Mouse (Mus musculus) myocyte (in vitro differentiated cells): ENCODE results near the gene Gm45062.

Experiments
- CEBPB ChIP-seq: IDR thresholded peaks from 2 replicates; pipeline ENCODE4 v1.6.1; 2011; ENCODE audit warnings: mild to moderate bottlenecking, moderate library complexity; ENCODE audit not compliant: poor library complexity, insufficient read depth, severe bottlenecking
- MAX ChIP-seq: IDR thresholded peaks from one replicate; pipeline ENCODE4 v1.6.1; 2011; ENCODE audit warnings: low read depth, mild to moderate bottlenecking, control low read depth
- MYOD1 ChIP-seq, 3 experiments: IDR thresholded peaks; one replicate each; pipeline ENCODE4 v1.6.1; 2011; ENCODE audit warnings: control low read depth in 2 of 3, low read depth in 2 of 3, mild to moderate bottlenecking in 2 of 3, moderate library complexity in 1 of 3; ENCODE audit not compliant: insufficient read length in 2 of 3, control insufficient read depth in 1 of 3
- POLR2A ChIP-seq: IDR thresholded peaks from one replicate; pipeline ENCODE4 v1.6.1; 2011; ENCODE audit warnings: low read depth, mild to moderate bottlenecking, control low read depth, moderate library complexity; ENCODE audit not compliant: insufficient read length
- POLR2AphosphoS2 ChIP-seq: IDR thresholded peaks from one replicate; pipeline ENCODE4 v1.6.1; 2011; ENCODE audit warnings: low read depth, control low read depth; ENCODE audit not compliant: insufficient read length
- REST ChIP-seq: IDR thresholded peaks from one replicate; pipeline ENCODE4 v1.6.1; 2011; ENCODE audit warnings: mild to moderate bottlenecking, control low read depth, moderate library complexity; ENCODE audit not compliant: insufficient read depth, insufficient read length
- SRF ChIP-seq: IDR thresholded peaks from one replicate; pipeline ENCODE4 v1.6.1; 2011; ENCODE audit warnings: low read depth; ENCODE audit not compliant: control insufficient read depth, insufficient read length
- TCF12 ChIP-seq: IDR thresholded peaks from one replicate; pipeline ENCODE4 v1.6.1; 2011; ENCODE audit warnings: mild to moderate bottlenecking, control low read depth; ENCODE audit not compliant: poor library complexity, insufficient read depth, severe bottlenecking
- TCF3 ChIP-seq: IDR thresholded peaks from one replicate; pipeline ENCODE4 v1.6.1; 2011; ENCODE audit warnings: low read depth, control low read depth; ENCODE audit not compliant: insufficient read length
- USF1 ChIP-seq: IDR thresholded peaks from one replicate; pipeline ENCODE4 v1.6.1; 2011; ENCODE audit warnings: low read depth, mild to moderate bottlenecking, control low read depth, moderate library complexity

GRCm38 (mm10) chr6:8484437-8485275 is 225.4 kb downstream of the Gm45062 start:
- TF ChIP-seq TCF12 (no peak), POLR2A (no peak), POLR2AphosphoS2 (no peak), MAX (no peak), MYOD1 (IDR thresholded peaks at IDR 0.05; ENCODE audit: control insufficient read depth in 1 of 3, insufficient read length in 2 of 3, low read depth in 2 of 3) (no peak), REST (no peak), TCF3 (no peak), CEBPB (no peak), SRF (no peak), USF1 (no peak)
